Mouse (Mus musculus): ENCODE measurements around the gene Cd3g. TPM values are rescaled to one million over a fixed set of nuclear protein-coding genes. Genes with fewer than 3 reads are reported as not detected.

Cd3g gene
- polyA plus RNA-seq (2012; ENCODE audit: low replicate concordance), result 12.9 and 22.2 TPM in 2 replicates

DNA sequence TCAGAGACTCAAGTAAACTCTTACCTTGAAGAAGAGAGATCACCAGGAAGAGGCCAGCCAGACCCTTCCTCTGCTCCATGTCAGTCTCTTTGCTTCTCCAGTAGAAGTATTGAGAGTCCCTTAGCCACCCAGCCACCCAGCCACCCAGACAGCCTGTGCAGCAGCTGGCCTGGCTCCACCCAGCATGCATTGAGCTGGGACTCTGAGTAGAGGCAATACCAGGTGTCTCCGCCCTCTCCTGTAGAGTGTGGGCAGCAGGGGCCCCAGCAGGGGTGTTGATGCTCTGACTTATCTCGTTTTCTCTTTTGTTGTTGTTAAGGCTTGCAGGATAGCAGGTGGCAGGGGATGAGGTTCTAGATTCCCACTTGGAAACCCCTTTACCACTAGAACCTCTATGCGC, at the start of gene Cd3g:
Gene Cd3g, minus strand, starts transcription at position 190 of the 400 bp plus-strand sequence.

GRCm38 (mm10) chr9:45009180-45010078, 29.2 kb upstream of the Cd3g start, which contains the start of gene Cd3e:
TSS of gene Cd3e (minus strand) at chr9:45009627.

DNA sequence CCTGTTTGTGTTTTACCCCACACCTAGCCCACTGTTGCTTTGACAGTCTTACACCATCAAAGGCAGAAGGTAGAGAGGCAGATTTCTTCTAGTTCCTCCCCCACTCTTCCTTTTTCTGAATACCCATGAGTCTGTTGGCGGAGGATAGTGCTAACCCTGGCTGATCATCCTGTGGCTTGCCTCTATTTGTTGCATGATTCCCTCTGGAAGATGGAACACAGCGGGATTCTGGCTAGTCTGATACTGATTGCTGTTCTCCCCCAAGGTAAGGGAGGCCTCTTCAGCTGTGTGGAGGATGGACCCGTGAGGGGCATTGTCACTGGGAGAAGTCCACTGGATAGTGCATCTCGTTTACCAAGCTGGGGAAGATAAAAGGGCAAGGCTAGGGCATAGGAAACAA, 1.4 kb upstream of the Cd3g start, which contains the start of gene Cd3d:
Gene Cd3d, plus strand, starts transcription at position 111 of the 400 bp plus-strand sequence.

GRCm38 (mm10) chr9:44965126-44965832, 15.0 kb downstream of the Cd3g start, which contains the start of gene Ube4a:
TSS of gene Ube4a (minus strand) at chr9:44965600.

GRCm38 (mm10) chr9:44920374-44921122, 59.7 kb downstream of the Cd3g start, which contains the start of gene Atp5l:
TSS of gene Atp5l (minus strand) at chr9:44920742.

Other genes starting within 250 kb of the Cd3g start
- 7.5 and 13.3 TPM in 2 replicates for gene Phldb1, start 245.2 kb downstream of the Cd3g start, polyA plus RNA-seq (2012; ENCODE audit: low replicate concordance)
- gene Arcn1, start 212.6 kb downstream of the Cd3g start, polyA plus RNA-seq (2012; ENCODE audit: low replicate concordance), result 12.1 and 14.0 TPM in 2 replicates
- gene Ift46, start 212.5 kb downstream of the Cd3g start, polyA plus RNA-seq (2012; ENCODE audit: low replicate concordance), result 4.1 and 4.6 TPM in 2 replicates
- 0.31 TPM in 1 of 2 replicates, not detected in the other for gene Tmem25, start 181.1 kb downstream of the Cd3g start, polyA plus RNA-seq (2012; ENCODE audit: low replicate concordance)
- 0.58 and 0.75 TPM in 2 replicates for gene Ttc36, start 177.4 kb downstream of the Cd3g start, polyA plus RNA-seq (2012; ENCODE audit: low replicate concordance)
- 36.9 and 80.5 TPM in 2 replicates for gene Kmt2a, start 99.1 kb downstream of the Cd3g start, polyA plus RNA-seq (2012; ENCODE audit: low replicate concordance)
- gene Atp5l, start 59.7 kb downstream of the Cd3g start, polyA plus RNA-seq (2012; ENCODE audit: low replicate concordance), result 46.5 and 90.7 TPM in 2 replicates
- 4.8 TPM in 2 replicates for gene Ube4a, start 14.8 kb downstream of the Cd3g start, polyA plus RNA-seq (2012; ENCODE audit: low replicate concordance)
- gene Cd3d, start 1.4 kb upstream of the Cd3g start, polyA plus RNA-seq (2012; ENCODE audit: low replicate concordance), result 2.7 and 3.6 TPM in 2 replicates
- 155 and 161 TPM in 2 replicates for gene Cd3e, start 29.2 kb upstream of the Cd3g start, polyA plus RNA-seq (2012; ENCODE audit: low replicate concordance)
- gene Mpzl2, start 59.4 kb upstream of the Cd3g start, polyA plus RNA-seq (2012; ENCODE audit: low replicate concordance), result 0.10 and 0.12 TPM in 2 replicates
- gene Mpzl3, start 74.8 kb upstream of the Cd3g start, polyA plus RNA-seq (2012; ENCODE audit: low replicate concordance), result 0.65 and 0.68 TPM in 2 replicates
- gene Jaml, start 98.8 kb upstream of the Cd3g start, polyA plus RNA-seq (2012; ENCODE audit: low replicate concordance), result 3.9 and 4.2 TPM in 2 replicates
- 0.48 and 0.70 TPM in 2 replicates for gene Scn2b, start 137.4 kb upstream of the Cd3g start, polyA plus RNA-seq (2012; ENCODE audit: low replicate concordance)
- 0.27 and 0.53 TPM in 2 replicates for gene Scn4b, start 158.0 kb upstream of the Cd3g start, polyA plus RNA-seq (2012; ENCODE audit: low replicate concordance)
- gene BC049352, start 201.6 kb upstream of the Cd3g start, polyA plus RNA-seq (2012; ENCODE audit: low replicate concordance), result 0.19 TPM in 1 of 2 replicates, not detected in the other
- gene Tmprss4, start 223.7 kb upstream of the Cd3g start, polyA plus RNA-seq (2012; ENCODE audit: low replicate concordance), result 0.10 TPM in 1 of 2 replicates, not detected in the other